Mouse (Mus musculus) MEL (cell line): ENCODE data around the gene Clptm1. TPM values are rescaled to one million over a fixed set of nuclear protein-coding genes. Genes with fewer than 3 reads are reported as not detected.
A peak's percentile ranks its signal among the peaks of the same experiment; 100 is the strongest.

ENCODE experiments used
- DNase-seq: peaks from one replicate; pipeline ENCODE4 v3.0.0; 2011; ENCODE audit warnings: low read depth, low spot score
- H3K27ac ChIP-seq: 2 replicates; pipeline ENCODE4 v1.5.1; 2012; ENCODE audit warnings: low read depth, mild to moderate bottlenecking, control low read depth, low read length, moderate library complexity; ENCODE audit not compliant: control insufficient read depth
- H3K27me3 ChIP-seq, 2 experiments: fragments of 150-350 bp in 1 of 2; sonication (generic) in 1 of 2; 2 replicates each; pipeline ENCODE4 v1.6.1; 2012; ENCODE audit warnings: low read length in 2 of 2, mild to moderate bottlenecking in 2 of 2, improper control_type of control experiment in 1 of 2, moderate library complexity in 1 of 2; ENCODE audit not compliant: insufficient read depth in 2 of 2, control insufficient read depth in 1 of 2
- H3K36me3 ChIP-seq, 2 experiments: 2 replicates each; pipeline ENCODE4 v1.6.1; 2012 to 2014; ENCODE audit warnings: low read length in 2 of 2, improper control_type of control experiment in 1 of 2, inconsistent platforms in 1 of 2, mild to moderate bottlenecking in 1 of 2; ENCODE audit not compliant: insufficient read depth in 2 of 2, control insufficient read depth in 1 of 2
- H3K4me1 ChIP-seq, 2 experiments: fragments of 150-350 bp in 1 of 2; sonication (generic) in 1 of 2; 2 replicates each; pipeline ENCODE4 v1.6.1; 2012; ENCODE audit warnings: low read length in 2 of 2, improper control_type of control experiment in 1 of 2, mild to moderate bottlenecking in 1 of 2; ENCODE audit not compliant: insufficient read depth in 2 of 2, control insufficient read depth in 1 of 2
- H3K4me3 ChIP-seq, 2 experiments: fragments of 150-350 bp in 1 of 2; sonication (generic) in 1 of 2; 2 replicates each; pipeline ENCODE4 v1.5.1; 2012; ENCODE audit warnings: low read depth in 2 of 2, low read length in 2 of 2, mild to moderate bottlenecking in 2 of 2, moderate library complexity in 2 of 2, control low read depth in 1 of 2, improper control_type of control experiment in 1 of 2; ENCODE audit not compliant: control insufficient read depth in 1 of 2, insufficient read depth in 1 of 2
- H3K79me2 ChIP-seq: 2 replicates; pipeline ENCODE4 v1.6.1; 2012; ENCODE audit warnings: mild to moderate bottlenecking, low read length, moderate library complexity; ENCODE audit not compliant: control insufficient read depth, poor library complexity, insufficient read depth
- H3K9ac ChIP-seq: 2 replicates; pipeline ENCODE4 v1.6.1; 2012; ENCODE audit warnings: low read depth, mild to moderate bottlenecking, control low read depth, low read length, moderate library complexity; ENCODE audit not compliant: control insufficient read depth, poor library complexity, severe bottlenecking
- H3K9me3 ChIP-seq: fragments of 150-350 bp; sonication (generic); replicated peaks from 2 replicates; pipeline ENCODE4 v1.6.1; 2012; ENCODE audit warnings: mild to moderate bottlenecking, low read length, improper control_type of control experiment, moderate library complexity; ENCODE audit not compliant: insufficient read depth
- BHLHE40 ChIP-seq: IDR thresholded peaks from 2 replicates; pipeline ENCODE4 v1.6.1; 2012; ENCODE audit warnings: low read depth, mild to moderate bottlenecking, inconsistent platforms, low read length, improper control_type of control experiment, borderline replicate concordance
- CTCF ChIP-seq, 3 experiments: IDR thresholded peaks in 2 of 3; conservative IDR thresholded peaks in 1 of 3; 2 replicates each; pipeline ENCODE4 v1.5.1; 2011 to 2012; ENCODE audit warnings: low read length in 3 of 3, low read depth in 2 of 3, mild to moderate bottlenecking in 2 of 3, improper control_type of control experiment in 1 of 3, inconsistent platforms in 1 of 3, mixed read lengths in 1 of 3, moderate library complexity in 1 of 3; ENCODE audit not compliant: control insufficient read depth in 1 of 3, insufficient read depth in 1 of 3, poor library complexity in 1 of 3, severe bottlenecking in 1 of 3
- EP300 ChIP-seq, 2 experiments: IDR thresholded peaks; 2 replicates each; pipeline ENCODE4 v1.6.1; 2011; ENCODE audit warnings: improper control_type of control experiment in 2 of 2, low read length in 2 of 2, low read depth in 1 of 2, mild to moderate bottlenecking in 1 of 2
- MAZ ChIP-seq: IDR thresholded peaks from 2 replicates; pipeline ENCODE4 v1.6.1; 2012; ENCODE audit warnings: low read depth, mild to moderate bottlenecking, inconsistent platforms, low read length, improper control_type of control experiment
- MYC ChIP-seq: IDR thresholded peaks from 2 replicates; pipeline ENCODE4 v1.6.1; 2011; ENCODE audit warnings: low read depth, mild to moderate bottlenecking, low read length, improper control_type of control experiment, moderate library complexity
- RCOR1 ChIP-seq: IDR thresholded peaks from 2 replicates; pipeline ENCODE4 v1.6.1; 2012; ENCODE audit warnings: low read depth, mild to moderate bottlenecking, inconsistent platforms, low read length, improper control_type of control experiment
- SIN3A ChIP-seq: IDR thresholded peaks from 2 replicates; pipeline ENCODE4 v1.6.1; 2012; ENCODE audit warnings: low read length, improper control_type of control experiment, inconsistent platforms
- SMC3 ChIP-seq: IDR thresholded peaks from 2 replicates; pipeline ENCODE4 v1.6.1; 2011; ENCODE audit warnings: low read depth, low read length, improper control_type of control experiment
- TBP ChIP-seq: IDR thresholded peaks from 2 replicates; pipeline ENCODE4 v1.8.0; 2011; ENCODE audit warnings: low read depth, low read length, improper control_type of control experiment
- USF1 ChIP-seq: IDR thresholded peaks from 2 replicates; pipeline ENCODE4 v1.6.1; 2014; ENCODE audit warnings: low read depth, mild to moderate bottlenecking, inconsistent platforms, low read length, improper control_type of control experiment, moderate library complexity
- ZMIZ1 ChIP-seq: IDR thresholded peaks from 2 replicates; pipeline ENCODE4 v1.6.1; 2012; ENCODE audit warnings: low read depth, mild to moderate bottlenecking, inconsistent platforms, low read length, improper control_type of control experiment, moderate library complexity
- ZNF384 ChIP-seq: IDR thresholded peaks from 2 replicates; pipeline ENCODE4 v1.6.1; 2012; ENCODE audit warnings: low read depth, mild to moderate bottlenecking, inconsistent platforms, low read length, improper control_type of control experiment
- polyA plus RNA-seq, 2 experiments: library from polyadenylated mRNA; stranded (reverse) in 1 of 2; unstranded in 1 of 2; fragments of >175 nt in 1 of 2; fragments of >200 nt in 1 of 2; gene quantifications; 2 replicates each; pipeline versions ENCODE4 v1.2.1 to v1.2.4; 2012; ENCODE audit warnings: low replicate concordance in 2 of 2, low read depth in 1 of 2; ENCODE audit not compliant: insufficient read length in 2 of 2, insufficient read depth in 1 of 2, missing spikeins in 1 of 2
- total RNA-seq: library from RNA; depleted of rRNA; stranded (reverse); fragments of 300-350 nt; gene quantifications from 2 replicates; pipeline ENCODE4 v1.2.3, GENCODE M21; 2012

The Clptm1 gene
- total and polyA plus RNA-seq, 3 experiments, result 58.5 to 102 (median 62.4) TPM

- DNase-seq, result no peak
- TF ChIP-seq SIN3A (0 out of 2 replicates have a peak, but pooled peaks have one; percentile 7), BHLHE40 (no peak), ZMIZ1 (no peak), EP300 (IDR thresholded peaks at IDR 0.05; ENCODE audit: low read depth in 1 of 2, low read length in 2 of 2) (no peak), RCOR1 (no peak), CTCF (IDR thresholded peaks at IDR 0.05 in 2 of 3, conservative IDR thresholded peaks at IDR 0.05 in 1 of 3; ENCODE audit: control insufficient read depth in 1 of 3, insufficient read depth in 1 of 3, low read depth in 2 of 3, low read length in 3 of 3, poor library complexity in 1 of 3, severe bottlenecking in 1 of 3) (no peak), MYC (no peak), MAZ (0 out of 2 replicates have a peak, but pooled peaks have one; percentile 1), USF1 (no peak)
- peak overlapping the region; percentile 13; the same call in 1 of the 2 replicates for H3K27ac ChIP-seq
- no peak overlapping the region for H3K4me3 ChIP-seq
- H3K79me2 ChIP-seq, result no peaks in the 10 kb centered on the region
- H3K9me3 ChIP-seq, result no peaks in the 10 kb centered on the region
- peaks cover 3 to 32% of the 10 kb centered on the region in 2 experiments; a peak in 3 of 4 replicates for H3K36me3 ChIP-seq
- peak overlapping the region; percentile 8; the same call in 1 of the 2 replicates for H3K9ac ChIP-seq
- no peaks in the 10 kb centered on the region for H3K27me3 ChIP-seq
- peaks cover 3 to 38% of the 10 kb centered on the region in 2 experiments for H3K4me1 ChIP-seq
Measured at GRCm38 (mm10) chr7:19700299-19701068, 35.7 kb upstream of the Clptm1 start.

GRCm38 (mm10) chr7:19699827-19700148 lies 35.0 kb upstream of the Clptm1 start:
- 0 out of 2 replicates have a peak overlapping the region, but pooled peaks have one; percentile 13 for H3K27ac ChIP-seq
- TF ChIP-seq ZNF384 (peak; percentile 79), SMC3 (no peak), TBP (0 out of 2 replicates have a peak, but pooled peaks have one; percentile 1)
- peaks cover 3 to 39% of the 10 kb centered on the region in 2 experiments for H3K4me1 ChIP-seq
- H3K79me2 ChIP-seq, result no peaks in the 10 kb centered on the region
- no peak overlapping the region for H3K4me3 ChIP-seq
- H3K36me3 ChIP-seq, result peaks cover 3 to 35% of the 10 kb centered on the region in 2 experiments; a peak in 3 of 4 replicates
- H3K27me3 ChIP-seq, result no peaks in the 10 kb centered on the region
- DNase-seq, result no peak
- H3K9ac ChIP-seq, result no peak overlapping the region
- no peaks in the 10 kb centered on the region for H3K9me3 ChIP-seq
